Mouse (Mus musculus): ENCODE measurements around the gene Noa1.

Noa1 gene

DNA sequence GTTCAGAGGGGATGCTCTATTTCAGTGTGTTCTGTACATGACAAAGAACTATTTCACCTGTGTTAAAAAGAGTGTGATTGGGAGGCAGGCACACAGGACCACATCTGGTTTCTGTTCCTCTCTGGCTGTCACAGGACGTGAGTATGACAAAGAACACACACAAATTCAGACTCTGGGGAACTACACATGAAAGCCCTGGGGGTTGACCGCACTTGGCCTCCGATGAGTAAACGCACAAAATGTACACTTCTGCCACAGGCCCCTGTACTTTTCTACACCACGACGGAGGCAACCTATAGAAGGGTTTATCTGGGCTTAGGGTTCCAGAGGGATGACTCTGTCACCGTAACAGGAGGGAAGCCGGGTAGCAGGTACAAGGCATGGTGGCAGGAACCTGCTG, 20.2 kb downstream of the Noa1 start:
- DNase-seq (ENCODE audit: low spot score) = no peak

DNA sequence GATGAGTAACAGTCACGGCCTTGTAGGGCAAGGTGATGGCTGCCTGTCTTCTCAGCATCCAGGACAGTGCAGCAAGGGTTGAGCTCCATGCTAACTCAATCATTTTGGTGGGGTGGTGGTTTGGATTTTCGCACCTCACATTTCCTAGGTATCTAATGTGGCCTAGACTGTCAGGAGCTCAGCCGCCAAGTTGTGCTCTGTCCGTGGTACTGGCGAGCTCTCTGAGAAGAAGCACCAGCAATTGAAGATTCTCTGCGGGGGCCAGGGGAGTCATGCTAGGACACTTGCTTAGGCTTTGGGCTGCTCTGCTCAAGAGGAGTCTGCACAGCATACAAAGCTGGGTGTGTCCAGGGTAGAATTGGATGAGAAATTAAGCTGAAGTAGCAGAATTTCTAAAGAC, 22.0 kb downstream of the Noa1 start:
- no peak for DNase-seq (ENCODE audit: low spot score)

- no peak for DNase-seq (ENCODE audit: low spot score)
Observed at GRCm38 (mm10) chr5:77286904-77287303, 23.0 kb downstream of the Noa1 start.

DNA sequence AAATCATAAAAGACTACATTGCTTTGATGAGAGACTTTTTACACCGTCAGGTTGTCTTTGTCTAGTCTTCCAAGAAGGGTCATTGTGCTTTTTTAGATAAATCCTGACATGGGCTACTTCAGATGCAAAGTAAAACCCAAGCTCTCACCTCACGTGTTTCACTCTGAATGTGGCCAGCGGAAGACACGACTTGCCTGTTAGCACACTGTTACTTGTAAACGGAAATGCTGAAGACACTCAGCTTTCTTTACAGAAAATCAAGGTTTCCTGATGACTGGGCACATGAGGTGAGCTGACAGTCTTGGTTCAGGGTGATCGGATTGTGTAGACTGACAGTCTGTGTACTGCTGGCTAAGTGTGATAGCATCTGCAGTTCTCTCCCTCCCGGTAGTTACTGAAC, 24.2 kb downstream of the Noa1 start:
- no peak for DNase-seq (ENCODE audit: low spot score)

- no peak for DNase-seq (ENCODE audit: low spot score)
Observed at GRCm38 (mm10) chr5:77282242-77282641, 27.6 kb downstream of the Noa1 start.

GRCm38 (mm10) chr5:77281518-77282174, 28.2 kb downstream of the Noa1 start:
- DNase-seq (ENCODE audit: low spot score) = no peak

GRCm38 (mm10) chr5:77277204-77277603, 32.7 kb downstream of the Noa1 start:
- no peak for DNase-seq (ENCODE audit: low spot score)

DNA sequence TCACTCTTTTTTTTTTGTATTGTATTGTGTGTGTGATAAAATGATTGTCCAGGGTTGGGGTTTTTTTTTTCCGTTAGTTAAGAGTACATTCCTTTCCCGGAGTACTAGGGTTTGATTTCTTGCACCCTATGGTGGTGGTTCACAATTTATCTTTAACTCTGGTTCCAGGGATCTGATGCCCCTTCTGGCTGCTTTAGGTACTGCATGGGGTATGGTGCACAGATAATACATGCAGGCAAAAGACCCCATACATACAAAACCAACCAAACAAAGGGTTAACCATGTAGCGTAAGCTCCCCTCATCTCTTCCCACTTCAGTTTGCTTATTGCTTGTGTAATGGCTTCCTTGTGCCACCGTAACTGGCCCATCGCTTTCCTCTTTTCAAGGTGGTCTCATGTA, 33.9 kb downstream of the Noa1 start:
- no peak for DNase-seq (ENCODE audit: low spot score)

DNA sequence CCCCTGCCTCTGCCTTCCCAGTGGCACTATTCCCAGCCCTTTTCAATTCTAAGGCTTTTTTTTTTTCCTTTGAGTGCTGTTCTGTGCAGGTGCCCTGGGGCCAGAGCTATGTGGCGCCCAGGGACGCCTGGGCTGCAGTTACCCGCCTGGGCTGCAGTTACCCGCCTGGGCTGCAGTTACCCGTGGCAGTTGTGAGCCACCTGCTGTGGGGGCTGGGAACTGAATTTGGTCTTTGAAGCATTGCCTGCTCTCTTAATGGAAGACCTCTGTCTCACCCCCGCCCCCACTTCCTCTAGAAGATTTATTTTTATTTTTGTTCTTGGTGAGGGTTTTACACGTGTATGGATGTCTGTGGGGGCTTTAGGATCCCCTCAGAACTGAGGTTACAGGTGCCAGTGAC, 36.7 kb downstream of the Noa1 start:
- DNase-seq (ENCODE audit: low spot score) = no peak

- no peak for DNase-seq (ENCODE audit: low spot score)
Observed at GRCm38 (mm10) chr5:77269399-77269798, 40.5 kb downstream of the Noa1 start.

GRCm38 (mm10) chr5:77267957-77268624, 41.8 kb downstream of the Noa1 start:
- DNase-seq (ENCODE audit: low spot score) = no peak

GRCm38 (mm10) chr5:77267441-77267840, 42.4 kb downstream of the Noa1 start:
- no peak for DNase-seq (ENCODE audit: low spot score)

GRCm38 (mm10) chr5:77266886-77267401, 42.9 kb downstream of the Noa1 start:
- no peak for DNase-seq (ENCODE audit: low spot score)

DNA sequence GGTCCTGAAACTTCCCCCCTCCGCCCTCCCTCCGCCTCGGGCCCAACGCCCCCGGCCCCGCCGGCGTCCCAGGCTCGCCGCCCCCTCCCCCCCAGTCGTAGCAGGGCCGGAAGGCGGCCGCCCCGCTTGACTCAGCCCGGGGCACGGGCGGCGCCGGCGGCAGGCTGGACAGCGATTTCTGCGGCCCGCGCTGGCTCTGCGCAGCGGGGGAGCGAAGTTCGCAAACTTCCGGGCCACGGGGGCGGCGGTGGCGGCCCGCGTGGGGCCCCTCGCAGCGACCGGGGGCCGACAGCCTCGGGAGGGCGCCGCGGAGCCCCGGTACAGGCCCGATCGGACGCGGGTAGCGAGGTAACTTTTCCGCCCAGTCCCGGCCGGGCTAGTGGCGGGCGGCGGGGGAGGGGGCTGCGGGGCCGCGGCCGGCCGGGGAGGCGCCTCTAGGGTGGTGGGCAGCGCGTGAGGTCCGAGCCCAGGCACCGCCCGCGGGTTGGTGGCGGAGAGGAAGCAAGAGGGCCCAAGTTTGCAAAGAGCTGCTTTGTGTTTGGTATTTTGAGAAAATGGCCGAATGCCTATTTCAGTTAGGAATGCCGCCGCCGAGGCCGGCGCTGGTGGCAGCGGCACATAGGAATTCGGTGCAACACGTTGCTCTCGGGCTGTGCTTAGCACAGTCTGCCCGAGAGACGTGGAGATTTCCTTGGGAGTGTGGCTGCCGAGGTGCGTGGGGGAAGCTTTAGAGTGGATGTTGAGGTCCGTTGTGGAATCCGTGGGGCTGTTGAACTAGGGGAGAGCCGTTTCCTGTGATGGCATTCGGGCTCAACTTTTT, 43.6 kb downstream of the Noa1 start:
- peak; percentile 68 for DNase-seq (ENCODE audit: low spot score)

- peak; percentile 84 for DNase-seq (ENCODE audit: low spot score)
Observed at GRCm38 (mm10) chr5:77265671-77266065, 44.2 kb downstream of the Noa1 start.

DNA sequence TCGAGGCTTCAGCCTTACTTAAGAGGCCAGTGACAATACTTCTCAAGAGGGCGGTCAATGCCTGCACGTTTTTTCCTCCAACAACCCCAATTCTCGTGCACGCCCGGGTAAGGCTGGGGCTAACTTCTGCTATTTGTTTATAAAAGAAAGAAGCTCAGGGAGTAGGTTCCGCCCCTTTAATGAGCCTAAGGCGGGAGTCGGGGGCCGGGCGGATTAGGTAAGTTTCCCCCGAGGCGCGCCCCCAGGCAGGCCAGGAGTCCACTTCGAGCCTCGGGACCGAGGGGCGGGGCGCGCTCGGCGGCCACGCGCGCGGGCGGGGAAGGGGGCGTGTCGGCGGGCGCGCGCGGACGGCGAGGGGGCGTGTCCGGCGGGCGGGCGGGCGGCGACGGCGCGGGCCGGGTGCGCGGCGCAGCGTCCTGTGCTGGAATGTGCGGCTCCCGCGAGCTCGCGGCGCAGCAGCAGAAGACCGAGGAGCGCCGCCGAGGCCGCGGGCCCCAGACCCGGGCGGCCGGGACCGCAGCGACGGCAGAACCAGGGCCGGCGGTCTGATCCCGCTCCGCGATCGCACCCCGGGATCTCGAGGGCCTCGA, 44.7 kb downstream of the Noa1 start, which contains the start of gene Rest:
TSS of gene Rest (plus strand) at position 411 of the 590 bp plus-strand sequence.
- peak; percentile 87 for DNase-seq (ENCODE audit: low spot score)

DNA sequence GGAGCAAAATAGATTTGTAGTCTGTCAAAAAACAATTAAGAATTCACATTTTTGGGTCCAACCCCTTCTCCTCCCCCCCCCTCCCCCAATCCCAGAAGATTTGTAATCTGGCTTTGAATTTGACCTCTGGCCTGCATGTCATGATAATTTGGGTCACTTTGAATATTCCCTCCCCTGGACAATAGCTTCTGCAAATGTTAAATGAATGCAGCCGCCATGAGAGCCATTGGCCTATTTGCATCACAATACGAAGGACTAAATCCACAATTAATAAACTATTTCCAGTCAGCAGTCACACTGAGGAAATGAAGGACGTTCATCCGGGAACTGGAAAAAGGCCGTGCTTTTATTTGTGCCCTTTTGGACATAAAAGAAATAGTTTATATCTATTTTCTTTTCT, 47.8 kb downstream of the Noa1 start:
- DNase-seq (ENCODE audit: low spot score) = no peak

GRCm38 (mm10) chr5:77261137-77261536, 48.7 kb downstream of the Noa1 start:
- no peak for DNase-seq (ENCODE audit: low spot score)

DNA sequence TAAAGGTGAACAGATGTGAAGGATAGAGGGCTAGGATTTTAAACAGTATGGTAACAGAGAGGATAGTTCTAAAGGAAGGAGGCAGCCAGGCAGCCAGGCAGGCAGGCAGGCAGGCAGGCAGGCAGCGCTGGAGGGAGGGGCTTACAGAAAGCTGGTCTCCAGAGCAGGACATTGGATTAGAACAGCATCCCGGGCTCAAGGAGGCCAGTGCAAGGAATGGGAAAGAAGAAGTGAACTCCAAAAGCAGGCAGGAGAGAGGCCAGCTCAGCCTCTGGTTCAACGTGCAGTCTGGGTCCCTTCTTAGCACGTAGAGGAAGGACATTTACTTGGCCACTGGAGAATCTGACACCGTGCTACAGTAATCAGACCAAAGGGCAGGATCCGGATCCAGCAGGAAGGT, 49.7 kb downstream of the Noa1 start:
- DNase-seq (ENCODE audit: low spot score) = no peak

- DNase-seq (ENCODE audit: low spot score) = no peak
Observed at GRCm38 (mm10) chr5:77259315-77259714, 50.6 kb downstream of the Noa1 start.

DNA sequence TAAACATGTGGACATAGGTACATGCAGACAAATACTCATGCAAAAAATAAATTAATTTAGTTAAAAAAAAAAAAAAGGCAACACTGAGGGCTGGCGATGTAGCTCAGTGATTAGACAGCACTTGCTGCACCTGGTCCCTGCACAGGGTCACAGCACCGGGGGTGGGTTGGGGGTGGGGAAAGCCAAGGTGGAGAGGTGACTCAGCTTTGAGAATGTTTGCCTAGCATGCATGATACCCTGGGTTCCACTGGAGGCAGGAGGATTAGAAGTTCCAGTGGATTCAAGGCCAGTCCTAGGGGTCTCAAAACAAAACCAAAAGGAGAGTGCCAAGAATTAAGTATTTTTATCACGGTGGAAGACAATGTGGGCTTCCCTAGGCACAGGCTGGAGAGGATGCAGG, 52.3 kb downstream of the Noa1 start:
- DNase-seq (ENCODE audit: low spot score) = no peak

DNA sequence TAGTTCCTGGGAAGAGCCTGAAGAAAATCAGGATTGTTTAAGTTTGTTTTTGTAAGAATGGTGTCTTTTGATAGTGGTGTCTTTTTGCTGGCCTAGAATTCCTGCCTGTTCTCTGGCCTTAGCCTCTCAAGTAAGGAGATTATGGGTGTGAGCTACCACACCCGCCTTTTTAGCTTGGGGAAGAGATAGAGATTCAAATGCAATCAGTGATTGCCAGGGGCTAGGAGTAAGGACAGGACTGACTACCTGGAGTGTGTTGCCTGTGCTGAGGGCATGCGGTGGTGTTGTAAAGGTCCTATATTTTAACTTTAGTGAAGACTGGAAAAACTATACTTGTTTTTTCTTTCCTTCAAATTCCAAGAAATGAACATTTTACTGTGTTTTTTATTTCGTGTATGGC, 55.5 kb downstream of the Noa1 start:
- DNase-seq (ENCODE audit: low spot score) = no peak

All from ovary, postnatal 36 days (tissue).